Mouse (Mus musculus) stomach, postnatal 0 days (tissue): ENCODE results near the gene T2. TPM values are rescaled to one million over a fixed set of nuclear protein-coding genes. Genes with fewer than 3 reads are reported as not detected.
"Not testable (repeated sequence)": the region's sequence is repeated elsewhere in the genome, so short reads cannot be mapped to it uniquely, and the experiment has no call there.

Experiments used
- ATAC-seq: fragments of 200-750 bp; cut with Nextera tagmentation; 2 replicates; pipeline ENCODE4 v1.8.0; 2017; ENCODE audit not compliant: low FRiP score, low TSS enrichment
- DNase-seq: peaks from one replicate; pipeline ENCODE4 v3.0.0-alpha.2; 2016; ENCODE audit warnings: low spot score
- H3K27ac ChIP-seq: fragments of 300-500 bp; sonication (generic); replicated peaks from 2 replicates; pipeline ENCODE4 v1.5.1; 2014; ENCODE audit warnings: mild to moderate bottlenecking, control low read depth
- H3K27me3 ChIP-seq: fragments of 300-500 bp; sonication (generic); 2 replicates; pipeline ENCODE4 v1.6.1; 2014; ENCODE audit warnings: low read length; ENCODE audit not compliant: control insufficient read depth, insufficient read depth
- H3K36me3 ChIP-seq: fragments of 300-500 bp; sonication (generic); 2 replicates; pipeline ENCODE4 v1.6.1; 2014; ENCODE audit warnings: low read length, mixed read lengths; ENCODE audit not compliant: control insufficient read depth, insufficient read depth
- H3K4me1 ChIP-seq: fragments of 300-500 bp; sonication (generic); replicated peaks from 2 replicates; pipeline ENCODE4 v1.6.1; 2014; ENCODE audit warnings: antibody characterized with exemption; ENCODE audit not compliant: control insufficient read depth, insufficient read depth
- H3K4me2 ChIP-seq: fragments of 300-500 bp; sonication (generic); replicated peaks from 2 replicates; pipeline ENCODE4 v1.6.1; 2014; ENCODE audit warnings: low read depth, mild to moderate bottlenecking, control low read depth, moderate library complexity
- H3K4me3 ChIP-seq: fragments of 300-500 bp; sonication (generic); 2 replicates; pipeline ENCODE4 v1.5.1; 2014; ENCODE audit warnings: low read depth, low read length, control low read depth
- H3K9ac ChIP-seq: fragments of 300-500 bp; sonication (generic); 2 replicates; pipeline ENCODE4 v1.6.1; 2014; ENCODE audit warnings: mild to moderate bottlenecking, low read length, control low read depth, mixed read lengths
- H3K9me3 ChIP-seq: fragments of 300-500 bp; sonication (generic); 2 replicates; pipeline ENCODE4 v1.6.1; 2016; ENCODE audit warnings: low read length; ENCODE audit not compliant: control insufficient read depth
- CTCF ChIP-seq: IDR thresholded peaks from 2 replicates; pipeline ENCODE4 v1.5.1; 2016; ENCODE audit warnings: antibody characterized with exemption, low read depth, mild to moderate bottlenecking, moderate library complexity
- EP300 ChIP-seq: optimal IDR thresholded peaks from 2 replicates; pipeline ENCODE3; 2016; ENCODE audit warnings: antibody characterized with exemption
- WGBS: fragments of 180-500 bp; shearing (Covaris S2); extraction: QIAGEN DNeasy Blood & Tissue Kit; methylation state at CpG from one replicate; pipeline ENCODE4 v1.1.7; 2014; 5-methylcytosine and 5-hydroxymethylcytosine counted together
- polyA plus RNA-seq: library from polyadenylated mRNA; unstranded; fragments of >200 nt; fragmentation: Nextera tagmentation; extraction: Ambion mirVana; gene quantifications from 2 replicates; pipeline ENCODE4 v1.2.1, GENCODE M21; 2015

Gene T2
- polyA plus RNA-seq, 1 experiment from 2014 or later, result 0.13 TPM

GRCm38 (mm10) chr17:8388463-8388862 is 32.7 kb downstream of the T2 start:
- H3K9ac ChIP-seq, result no peak overlapping the region
- H3K4me3 ChIP-seq, result no peak overlapping the region
- H3K27ac ChIP-seq, result no peak overlapping the region
- DNase-seq, result peak; percentile 64
- WGBS, result 3% methylated on average over 13 of the region's 13 CpGs
- H3K9me3 ChIP-seq, result no peaks in the 10 kb centered on the region
- no peak overlapping the region for H3K4me2 ChIP-seq
- no peak for ATAC-seq
- TF ChIP-seq CTCF (peak; percentile 69), EP300 (no peak)
- H3K4me1 ChIP-seq, result no peaks in the 10 kb centered on the region
- no peaks in the 10 kb centered on the region for H3K36me3 ChIP-seq
- no peaks in the 10 kb centered on the region; the same call in 1 of the 2 replicates for H3K27me3 ChIP-seq

GRCm38 (mm10) chr17:8388990-8389789 is 33.4 kb downstream of the T2 start:
- H3K36me3 ChIP-seq, result no peaks in the 10 kb centered on the region
- no peak overlapping the region for H3K9ac ChIP-seq
- ATAC-seq (no peak), DNase-seq (no peak)
- no peaks in the 10 kb centered on the region; the same call in 1 of the 2 replicates for H3K27me3 ChIP-seq
- no peaks in the 10 kb centered on the region for H3K9me3 ChIP-seq
- TF ChIP-seq CTCF (no peak), EP300 (no peak)
- 3% methylated on average over 28 of the region's 28 CpGs for WGBS
- H3K4me1 ChIP-seq, result no peaks in the 10 kb centered on the region
- no peak overlapping the region for H3K4me2 ChIP-seq
- H3K4me3 ChIP-seq, result no peak overlapping the region
- no peak overlapping the region for H3K27ac ChIP-seq

- WGBS, result 10% methylated on average over 10 of the region's 10 CpGs
- Histone ChIP-seq H3K4me1 (no peaks in the 10 kb centered on the region), H3K4me2 (no peak overlapping the region), H3K9me3 (no peaks in the 10 kb centered on the region), H3K9ac (no peak overlapping the region), H3K4me3 (no peak overlapping the region), H3K27me3 (no peaks in the 10 kb centered on the region; the same call in 1 of the 2 replicates), H3K27ac (no peak overlapping the region), H3K36me3 (no peaks in the 10 kb centered on the region)
- TF ChIP-seq EP300, result no peak
- peak; percentile 50 for TF ChIP-seq CTCF
- DNase-seq, result no peak
- no peak for ATAC-seq
Observed at GRCm38 (mm10) chr17:8389790-8390095, 34.0 kb downstream of the T2 start.

GRCm38 (mm10) chr17:8390487-8390886 is 34.7 kb downstream of the T2 start:
- Histone ChIP-seq H3K9me3 (no peaks in the 10 kb centered on the region), H3K4me2 (no peak overlapping the region), H3K4me3 (no peak overlapping the region), H3K36me3 (no peaks in the 10 kb centered on the region), H3K27ac (no peak overlapping the region), H3K4me1 (no peaks in the 10 kb centered on the region), H3K9ac (no peak overlapping the region), H3K27me3 (no peaks in the 10 kb centered on the region; the same call in 1 of the 2 replicates)
- ATAC-seq (no peak), DNase-seq (no peak)
- WGBS, result 63% methylated on average over 4 of the region's 4 CpGs
- no peak for TF ChIP-seq CTCF
- no peak for TF ChIP-seq EP300

- no peak overlapping the region for H3K9ac ChIP-seq
- TF ChIP-seq EP300 (no peak), CTCF (no peak)
- ATAC-seq (no peak), DNase-seq (no peak)
- H3K27ac ChIP-seq, result no peak overlapping the region
- no peak overlapping the region for H3K4me2 ChIP-seq
- no peaks in the 10 kb centered on the region for H3K4me1 ChIP-seq
- H3K27me3 ChIP-seq, result no peaks in the 10 kb centered on the region
- WGBS, result 48% methylated on average over 4 of the region's 4 CpGs
- no peaks in the 10 kb centered on the region for H3K9me3 ChIP-seq
- no peak overlapping the region for H3K4me3 ChIP-seq
- H3K36me3 ChIP-seq, result no peaks in the 10 kb centered on the region
Observed at GRCm38 (mm10) chr17:8396371-8396770, 40.6 kb downstream of the T2 start.

GRCm38 (mm10) chr17:8397946-8398345 is 42.2 kb downstream of the T2 start:
- no peaks in the 10 kb centered on the region for H3K36me3 ChIP-seq
- H3K4me2 ChIP-seq, result no peak overlapping the region
- no peak for DNase-seq
- 58% methylated on average over 2 of the region's 2 CpGs for WGBS
- no peaks in the 10 kb centered on the region for H3K9me3 ChIP-seq
- H3K4me3 ChIP-seq, result no peak overlapping the region
- no peak overlapping the region for H3K9ac ChIP-seq
- no peaks in the 10 kb centered on the region for H3K4me1 ChIP-seq
- no peak overlapping the region for H3K27ac ChIP-seq
- no peaks in the 10 kb centered on the region for H3K27me3 ChIP-seq
- ATAC-seq, result no peak
- TF ChIP-seq CTCF, result no peak
- TF ChIP-seq EP300, result no peak

- not testable (repeated sequence) for H3K27me3 ChIP-seq, H3K4me1 ChIP-seq, H3K4me2 ChIP-seq, H3K9me3 ChIP-seq, H3K4me3 ChIP-seq, H3K9ac ChIP-seq, DNase-seq, ATAC-seq, H3K36me3 ChIP-seq, H3K27ac ChIP-seq
- WGBS, result 25% methylated on average over 6 of the region's 8 CpGs
Observed at GRCm38 (mm10) chr17:8403932-8404331, 48.1 kb downstream of the T2 start.
